Mouse (Mus musculus) ZHBTc4 (cell line): ENCODE results near the gene Tmeff1.

Experiments
- DNase-seq: peaks from one replicate; pipeline ENCODE4 v3.0.0-alpha.2; 2011; ENCODE audit warnings: low read depth, low spot score

The Tmeff1 gene

GRCm38 (mm10) chr4:48622246-48622645 lies 37.3 kb downstream of the Tmeff1 start:
- DNase-seq: peak; percentile 69

DNA sequence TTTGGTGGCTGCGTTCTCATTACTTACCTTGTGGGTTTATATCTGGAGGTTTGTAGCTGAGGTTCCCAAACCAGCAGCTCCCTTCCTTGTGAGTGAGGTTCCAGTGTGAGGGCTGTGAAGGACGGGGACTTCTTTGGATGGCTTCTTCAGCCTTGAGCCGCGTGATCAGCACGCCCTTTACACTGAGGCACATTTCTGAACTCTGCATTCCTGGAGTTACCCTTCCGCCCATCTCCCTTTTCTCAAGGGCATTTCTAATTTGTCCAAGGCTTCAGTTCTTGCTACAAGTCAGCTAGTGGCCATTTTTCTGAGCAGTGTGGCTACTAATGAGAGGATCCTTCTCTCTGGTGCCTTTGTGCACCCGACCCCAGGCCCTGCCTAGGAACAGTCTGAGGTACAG lies 38.0 kb downstream of the Tmeff1 start:
- peak; percentile 82 for DNase-seq

DNA sequence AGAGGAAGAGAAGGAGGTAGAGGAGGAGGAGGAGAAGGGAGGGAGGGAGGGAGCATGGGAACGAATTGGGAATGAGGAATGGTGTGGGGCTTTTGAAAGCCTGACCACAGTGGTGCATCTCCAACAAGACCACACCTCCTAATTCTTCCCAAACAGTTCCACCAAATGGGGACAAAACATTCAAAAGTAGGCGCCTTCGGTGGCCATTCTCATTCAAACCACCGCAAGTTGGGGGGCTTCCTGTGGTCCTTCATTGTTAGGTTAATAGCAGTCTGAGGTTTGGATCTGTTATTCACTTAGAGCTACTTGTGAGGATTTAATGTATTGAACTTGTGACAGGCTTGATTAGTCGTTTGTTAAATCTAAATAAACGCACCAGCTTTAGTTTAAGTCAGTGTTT lies 40.0 kb downstream of the Tmeff1 start:
- peak; percentile 64 for DNase-seq

GRCm38 (mm10) chr4:48625836-48626235 lies 40.9 kb downstream of the Tmeff1 start:
- no peak for DNase-seq

- peak; percentile 43 for DNase-seq
Measured at GRCm38 (mm10) chr4:48629445-48629844, 44.5 kb downstream of the Tmeff1 start.

DNA sequence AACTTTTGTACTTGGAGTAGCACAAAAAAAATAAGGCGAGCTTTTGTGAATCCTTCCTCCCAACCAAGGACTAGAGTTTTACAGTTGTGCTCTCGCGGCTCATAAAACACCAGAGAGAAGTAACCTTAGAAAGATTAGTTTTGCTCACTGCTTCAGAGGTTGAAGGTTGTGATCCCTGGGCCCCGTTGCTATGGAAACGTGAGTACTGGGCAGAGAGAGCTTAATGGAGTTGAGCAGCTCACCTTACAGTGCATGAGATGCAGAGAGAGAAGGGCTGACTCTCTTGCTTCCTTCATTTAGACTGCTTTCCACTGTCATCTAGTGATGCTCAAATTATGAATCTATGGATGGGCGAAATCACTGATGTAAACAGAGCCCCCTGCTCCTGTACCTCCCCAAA lies 48.6 kb downstream of the Tmeff1 start:
- DNase-seq: peak; percentile 23

DNA sequence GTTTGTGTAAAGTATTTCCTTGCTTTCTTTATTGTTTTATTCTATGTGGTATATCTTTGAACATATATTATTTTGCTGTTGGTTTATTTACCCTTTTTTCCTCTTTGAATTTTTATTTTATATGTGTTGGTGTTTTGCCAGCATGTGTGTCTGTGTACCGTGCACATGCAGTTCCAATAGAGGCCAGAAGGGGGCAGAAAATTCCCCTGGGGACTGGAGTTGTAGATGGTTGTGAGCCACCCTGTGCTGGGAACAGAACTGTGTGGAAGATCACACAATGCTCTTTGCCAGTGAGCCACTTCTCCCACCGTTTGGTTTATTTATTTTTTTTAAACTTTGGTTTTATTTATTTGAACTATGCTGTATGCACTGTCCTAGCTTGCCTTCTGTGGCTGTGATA lies 49.1 kb downstream of the Tmeff1 start:
- peak; percentile 79 for DNase-seq

- DNase-seq: no peak
Measured at GRCm38 (mm10) chr4:48636831-48637230, 51.9 kb downstream of the Tmeff1 start.

DNA sequence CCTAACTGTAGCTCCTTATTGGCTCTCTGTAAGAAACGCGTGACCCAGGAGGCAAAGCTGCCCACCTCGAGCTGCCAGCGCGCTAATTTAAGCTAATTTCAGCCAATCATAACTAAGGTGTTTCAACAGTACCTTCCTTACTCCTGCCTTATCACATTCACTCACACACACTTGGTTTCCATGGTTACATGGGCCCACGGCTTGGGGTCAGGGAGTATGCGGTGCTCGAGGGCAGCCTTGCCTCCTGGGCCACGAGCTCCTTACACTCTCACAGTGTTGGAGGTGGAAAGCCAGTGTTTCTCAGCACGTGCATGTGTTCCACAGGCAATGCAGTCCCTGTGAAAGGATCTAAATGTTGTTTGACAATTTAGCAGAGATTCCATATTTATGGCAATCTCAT lies 53.2 kb downstream of the Tmeff1 start:
- DNase-seq: no peak

DNA sequence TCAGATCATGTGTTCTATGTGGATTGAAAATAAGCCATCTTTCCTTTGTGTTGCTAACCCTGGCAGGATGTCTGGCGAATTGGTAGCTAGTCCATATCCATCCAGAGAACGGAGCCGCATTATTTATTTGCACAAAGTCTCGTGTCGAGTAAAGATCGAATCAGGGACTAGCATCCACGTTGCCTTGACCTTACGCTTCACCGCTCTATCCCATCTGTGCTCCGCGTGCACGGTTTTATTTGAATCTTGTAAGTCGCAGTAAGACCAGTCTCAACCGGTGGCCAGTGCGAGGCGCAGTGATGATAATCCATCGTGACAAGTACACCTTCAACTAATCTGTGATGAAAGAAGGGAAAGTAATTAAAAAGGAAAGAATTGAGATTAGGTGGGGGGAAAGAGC lies 54.5 kb downstream of the Tmeff1 start:
- DNase-seq: no peak

DNA sequence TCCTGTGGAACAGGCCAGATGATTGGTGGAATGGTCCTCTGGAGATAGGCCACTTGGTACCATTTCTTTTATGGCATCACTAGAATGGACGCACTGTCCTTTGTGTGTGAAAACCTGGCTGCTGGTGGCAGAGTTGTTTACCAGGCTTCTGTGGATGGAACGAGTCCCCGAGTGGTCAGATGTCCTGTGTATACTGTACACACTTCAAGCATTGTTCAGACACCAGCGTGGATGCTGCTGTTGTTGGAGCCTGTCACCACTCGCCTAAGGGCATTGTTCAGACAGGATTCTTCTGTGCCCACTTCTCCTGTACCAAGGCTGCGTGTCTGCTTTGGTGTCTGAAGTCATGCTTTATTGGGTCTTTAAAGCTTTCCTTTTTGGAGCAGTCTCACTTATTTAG lies 58.8 kb downstream of the Tmeff1 start:
- no peak for DNase-seq

- DNase-seq: no peak
Measured at GRCm38 (mm10) chr4:48646143-48646542, 61.2 kb downstream of the Tmeff1 start.

- peak; percentile 42 for DNase-seq
Measured at GRCm38 (mm10) chr4:48650617-48651360, 65.8 kb downstream of the Tmeff1 start.

- DNase-seq: no peak
Measured at GRCm38 (mm10) chr4:48654118-48654517, 69.1 kb downstream of the Tmeff1 start.

- DNase-seq: no peak
Measured at GRCm38 (mm10) chr4:48656530-48656929, 71.6 kb downstream of the Tmeff1 start.

DNA sequence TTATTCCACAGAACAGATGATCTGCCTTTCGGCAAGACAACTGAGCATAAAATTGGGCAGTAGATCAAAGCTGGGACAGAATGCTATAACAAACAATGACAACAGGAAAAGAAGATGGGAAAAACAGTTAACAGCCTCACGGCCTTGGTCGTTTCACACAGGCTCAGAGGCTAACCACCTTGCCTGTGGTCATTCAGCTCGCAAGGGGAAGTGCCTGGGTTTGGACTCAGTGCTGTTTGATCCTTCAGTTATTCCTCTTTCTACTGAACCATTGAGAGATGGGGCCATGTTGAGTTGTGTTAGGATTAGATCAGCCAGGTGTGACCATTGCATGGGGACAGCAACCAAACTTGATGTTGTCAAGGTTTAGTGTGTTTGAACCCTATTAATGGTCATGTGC lies 75.2 kb downstream of the Tmeff1 start:
- no peak for DNase-seq

DNA sequence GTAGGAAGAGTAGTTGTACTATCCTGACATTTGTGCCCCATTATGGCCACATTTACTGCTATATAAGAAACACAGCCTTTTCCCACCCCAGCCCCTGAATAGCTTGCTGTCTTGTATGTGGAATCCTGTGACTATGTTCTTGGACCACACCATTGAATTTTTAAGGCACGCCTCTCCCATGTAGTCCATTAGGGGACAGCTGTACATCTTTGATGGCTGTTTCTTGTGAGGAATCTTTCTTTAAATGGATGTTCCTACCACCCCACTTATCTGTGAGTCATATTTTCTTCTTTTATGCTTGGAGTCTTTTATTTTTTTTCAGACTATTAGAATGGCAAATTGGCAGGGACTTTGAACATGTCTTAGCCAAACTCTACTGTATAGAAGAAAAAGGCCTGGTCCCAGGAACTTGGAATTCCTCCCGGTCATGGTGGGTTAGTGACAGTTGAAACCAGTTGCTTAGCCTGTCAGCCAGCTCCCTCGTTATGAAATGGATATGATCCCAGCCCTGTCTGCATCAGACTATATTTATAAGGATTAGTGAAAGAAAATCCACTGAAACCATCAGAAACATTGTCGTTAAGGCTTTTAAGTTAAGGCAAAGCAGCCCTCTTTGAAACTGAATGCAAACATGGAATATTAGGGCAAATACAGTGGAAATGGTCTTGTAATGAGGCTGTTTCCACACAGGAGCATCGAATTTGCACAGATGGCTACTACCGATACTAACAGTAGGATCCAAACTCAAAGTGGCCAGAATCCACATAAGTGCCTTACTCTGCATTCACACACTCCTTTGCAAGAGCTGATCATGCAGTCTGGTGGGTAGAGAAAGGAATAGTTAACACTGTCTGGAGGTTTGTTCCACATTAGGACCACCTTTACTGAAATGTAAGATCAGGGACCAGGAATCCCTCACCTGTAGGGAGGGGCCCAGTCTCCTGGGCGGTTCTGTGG lies 75.9 kb downstream of the Tmeff1 start:
- DNase-seq: no peak

DNA sequence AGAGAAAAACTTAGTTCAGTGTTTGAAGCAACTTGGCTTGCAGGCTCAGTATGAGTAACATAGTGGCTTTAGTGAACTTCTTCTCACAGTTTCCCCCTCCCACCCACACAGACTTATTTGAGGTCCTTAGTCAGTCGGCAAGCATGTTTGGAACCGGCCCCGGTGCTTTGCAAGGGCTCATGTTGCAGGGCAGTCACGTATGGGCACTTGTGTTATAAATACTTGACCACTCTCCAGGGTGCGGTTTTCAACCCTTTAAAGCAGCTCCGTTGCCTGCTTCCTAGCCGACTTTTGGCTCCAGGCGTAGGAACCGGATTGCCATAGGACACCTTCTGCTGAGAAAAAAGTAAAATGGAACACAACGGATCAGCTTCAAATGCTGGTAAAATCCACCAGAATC lies 78.3 kb downstream of the Tmeff1 start, which contains the start of gene Cavin4:
TSS of gene Cavin4 (plus strand) at position 244 of the 400 bp plus-strand sequence.
- no peak for DNase-seq

- no peak for DNase-seq
Measured at GRCm38 (mm10) chr4:48664021-48664420, 79.0 kb downstream of the Tmeff1 start.

- no peak for DNase-seq
Measured at GRCm38 (mm10) chr4:48667279-48667678, 82.3 kb downstream of the Tmeff1 start.

DNA sequence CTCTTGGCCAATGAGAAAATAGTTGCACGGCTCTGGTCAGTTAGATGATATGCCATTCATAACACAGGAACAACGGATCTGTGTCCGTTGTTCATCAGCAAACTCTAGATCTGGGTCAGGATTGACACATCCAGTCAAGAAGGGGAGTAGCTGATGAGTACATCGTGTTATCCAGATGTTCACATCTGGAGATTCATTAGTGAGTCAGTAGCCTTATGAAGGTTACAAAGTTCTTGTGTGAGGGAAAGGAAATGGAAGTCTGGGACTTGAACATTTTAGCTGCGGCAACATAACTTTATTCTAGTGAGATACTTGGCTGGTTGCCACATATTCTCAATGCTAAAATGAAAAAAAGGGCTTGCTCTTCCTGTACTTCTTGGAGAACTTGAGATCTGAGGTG lies 87.9 kb downstream of the Tmeff1 start:
- DNase-seq: no peak

DNA sequence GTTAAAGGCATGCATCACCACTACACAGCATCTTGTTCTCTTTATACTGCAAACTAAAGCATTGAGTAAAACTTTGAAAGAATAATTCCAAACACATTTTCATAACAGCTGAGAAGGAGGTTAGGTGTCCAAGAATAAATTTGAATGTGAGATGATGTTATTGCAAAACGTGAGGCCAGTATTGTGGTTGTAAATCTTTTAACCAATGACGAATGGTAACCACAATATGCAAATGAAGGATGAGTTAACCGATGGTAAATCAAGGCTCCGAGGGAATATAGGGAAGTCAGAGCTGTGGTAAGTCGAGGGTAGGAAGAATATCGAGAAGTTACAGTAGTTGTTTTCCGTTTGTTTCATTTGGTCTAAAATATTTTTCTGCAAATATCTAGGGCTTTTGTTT lies 89.4 kb downstream of the Tmeff1 start:
- no peak for DNase-seq
